Mouse (Mus musculus) cerebellum, adult (tissue): ENCODE measurements around the gene Gucy2c.
"Not testable (repeated sequence)": the region's sequence is repeated elsewhere in the genome, so short reads cannot be mapped to it uniquely, and the experiment has no call there.

ENCODE experiments used
- ATAC-seq: cut with Nextera tagmentation; 2 replicates; pipeline ENCODE4 v1.9.2; 2017; ENCODE audit warnings: mild to moderate bottlenecking, moderate library complexity, mixed read lengths; ENCODE audit not compliant: insufficient number of reproducible peaks, low FRiP score, low TSS enrichment

Gucy2c gene

DNA sequence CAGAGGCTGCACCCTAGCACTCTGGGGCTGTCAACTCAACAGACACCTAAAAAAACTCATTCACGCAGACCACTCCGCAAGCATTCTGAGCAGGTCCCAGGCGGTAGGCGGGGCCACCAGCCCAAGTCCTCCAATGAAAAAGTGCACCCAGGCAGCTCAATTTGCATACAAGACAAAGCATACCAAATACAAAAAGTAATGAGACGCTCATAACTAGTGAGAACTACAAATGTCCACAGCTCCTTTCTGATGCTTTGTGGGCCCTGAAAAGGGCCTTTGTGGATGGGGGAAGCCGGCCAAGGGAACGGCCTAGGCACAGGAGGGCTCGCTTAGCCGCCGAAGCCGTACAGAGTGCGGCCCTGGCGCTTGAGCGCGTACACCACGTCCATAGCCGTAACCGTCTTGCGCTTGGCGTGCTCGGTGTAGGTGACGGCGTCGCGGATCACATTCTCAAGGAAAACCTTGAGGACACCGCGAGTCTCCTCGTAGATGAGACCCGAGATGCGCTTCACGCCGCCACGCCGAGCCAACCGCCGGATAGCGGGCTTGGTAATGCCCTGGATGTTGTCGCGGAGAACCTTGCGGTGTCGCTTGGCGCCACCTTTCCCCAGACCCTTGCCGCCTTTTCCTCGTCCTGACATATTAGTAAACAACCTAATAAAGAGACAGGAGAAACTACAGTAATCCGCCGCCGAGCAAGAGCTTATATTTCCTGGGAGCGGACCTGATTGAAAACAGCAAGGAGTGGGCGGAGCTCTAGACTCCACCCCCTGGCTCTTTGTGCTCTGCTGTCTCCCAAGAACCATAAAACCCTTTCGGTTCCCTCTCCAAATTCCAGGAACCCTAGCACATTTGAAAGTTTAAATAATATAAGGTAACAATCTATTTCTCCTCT, 22.4 kb upstream of the Gucy2c start, which contains the start of gene Hist4h4:
Hist4h4 (minus strand) TSS at position 677 of the 895 bp plus-strand sequence.
- peak; percentile 70 for ATAC-seq

DNA sequence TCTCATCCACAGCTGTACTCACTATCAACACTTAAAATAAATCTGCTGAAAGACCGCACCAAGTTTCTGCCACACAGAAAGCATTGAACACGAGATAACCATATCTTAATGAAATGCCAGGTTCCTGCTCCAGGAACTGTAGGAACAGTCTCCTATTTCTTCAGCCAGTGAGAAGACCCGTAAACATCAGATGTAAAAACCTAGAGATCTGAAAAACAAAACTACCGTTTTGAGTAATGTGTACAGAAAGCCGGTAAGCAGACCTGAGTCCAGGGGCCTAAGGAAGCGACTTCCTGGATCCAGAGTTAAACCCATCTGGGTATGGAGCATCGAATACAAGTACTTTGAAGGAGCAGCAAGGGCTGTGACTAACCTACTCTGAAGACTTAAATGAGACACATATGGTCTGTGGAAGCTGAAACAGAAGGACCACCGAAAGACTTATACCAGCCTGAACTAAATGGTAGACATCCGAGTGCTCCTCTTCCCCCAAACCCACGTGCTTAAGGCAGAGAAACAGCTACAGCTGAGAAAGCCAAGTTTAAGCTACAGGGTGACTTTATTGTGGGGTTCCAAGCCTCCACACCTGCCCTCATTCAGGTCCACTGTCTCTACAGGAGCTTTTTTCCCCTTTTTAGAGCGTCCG, 21.7 kb upstream of the Gucy2c start:
- ATAC-seq = no peak

GRCm38 (mm10) chr6:136801274-136801673, 19.7 kb upstream of the Gucy2c start:
- ATAC-seq = no peak

GRCm38 (mm10) chr6:136800710-136801109, 19.1 kb upstream of the Gucy2c start:
- ATAC-seq = no peak

GRCm38 (mm10) chr6:136797874-136798693, 16.5 kb upstream of the Gucy2c start:
- not testable (repeated sequence) for ATAC-seq

DNA sequence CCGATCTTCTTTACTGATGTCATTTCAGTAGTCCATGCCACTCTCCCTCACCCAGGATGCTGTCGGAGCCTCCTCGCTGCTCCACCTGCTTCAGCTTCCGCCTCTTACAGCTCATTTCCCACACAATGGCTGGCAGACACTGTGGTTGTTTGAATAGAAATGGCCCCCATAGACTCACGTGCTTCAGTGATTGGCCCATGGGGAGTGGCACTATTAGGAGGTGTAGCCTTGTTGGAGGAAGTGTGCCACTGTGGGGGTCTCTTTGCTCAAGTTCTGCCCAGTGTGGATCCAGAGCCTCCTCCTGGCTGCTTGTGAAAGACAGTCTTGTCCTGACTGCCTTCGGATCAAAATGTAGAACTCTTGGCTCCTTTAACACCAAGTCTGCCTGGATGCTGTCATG, 14.3 kb upstream of the Gucy2c start:
- ATAC-seq = no peak

DNA sequence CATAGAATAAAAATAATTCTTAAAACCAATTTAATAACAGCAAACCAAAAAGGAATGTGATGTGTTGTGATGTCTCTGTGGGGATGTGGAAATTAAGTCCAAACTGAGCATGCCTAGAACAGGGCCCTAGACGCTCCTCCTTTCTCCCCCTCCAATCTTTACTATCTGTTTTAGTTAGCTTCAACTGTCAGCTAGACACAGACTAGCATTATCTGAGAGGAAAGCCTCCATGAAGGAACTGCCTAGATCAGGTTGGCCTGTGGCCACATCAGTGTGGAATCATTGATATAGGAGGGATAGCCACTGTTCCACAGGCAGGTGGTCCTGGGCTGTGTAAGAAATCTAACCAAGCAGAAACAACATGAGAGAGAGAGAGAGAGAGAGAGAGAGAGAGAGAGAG, 13.5 kb upstream of the Gucy2c start:
- no peak for ATAC-seq

DNA sequence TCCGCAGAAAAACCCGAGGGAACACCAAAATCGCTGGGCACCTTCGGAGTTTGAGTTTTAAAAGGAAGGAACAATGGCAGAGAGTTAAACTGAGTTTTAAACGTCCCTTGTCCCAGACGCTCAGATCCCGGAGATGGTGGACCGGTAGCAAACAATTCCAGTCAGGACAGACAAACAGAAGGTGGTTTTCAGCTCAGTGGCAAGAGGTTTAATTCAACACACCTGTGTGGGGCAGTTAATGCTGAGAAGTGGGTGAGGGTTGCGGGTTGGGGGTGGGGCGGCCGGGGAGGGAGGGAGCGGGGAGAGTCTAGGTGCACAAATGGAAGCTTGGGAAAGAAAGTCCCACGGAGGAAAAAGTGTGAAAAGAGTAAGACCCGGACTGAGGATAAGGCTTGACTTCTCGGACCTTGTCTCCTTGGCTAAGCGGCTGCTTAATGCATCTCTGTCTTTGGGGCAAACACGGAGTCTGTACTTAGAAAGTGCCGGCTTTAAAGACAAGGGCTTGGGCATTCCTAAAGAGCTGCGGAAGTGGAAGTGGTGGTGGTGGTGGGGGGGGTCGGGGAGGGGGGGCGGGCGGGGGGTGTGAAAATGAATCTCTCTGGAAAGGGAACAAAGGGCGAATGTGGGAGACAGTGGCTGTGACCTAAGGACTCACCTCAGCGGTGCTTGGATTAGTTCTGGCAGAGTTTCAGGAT, 12.4 kb upstream of the Gucy2c start:
- no peak for ATAC-seq

DNA sequence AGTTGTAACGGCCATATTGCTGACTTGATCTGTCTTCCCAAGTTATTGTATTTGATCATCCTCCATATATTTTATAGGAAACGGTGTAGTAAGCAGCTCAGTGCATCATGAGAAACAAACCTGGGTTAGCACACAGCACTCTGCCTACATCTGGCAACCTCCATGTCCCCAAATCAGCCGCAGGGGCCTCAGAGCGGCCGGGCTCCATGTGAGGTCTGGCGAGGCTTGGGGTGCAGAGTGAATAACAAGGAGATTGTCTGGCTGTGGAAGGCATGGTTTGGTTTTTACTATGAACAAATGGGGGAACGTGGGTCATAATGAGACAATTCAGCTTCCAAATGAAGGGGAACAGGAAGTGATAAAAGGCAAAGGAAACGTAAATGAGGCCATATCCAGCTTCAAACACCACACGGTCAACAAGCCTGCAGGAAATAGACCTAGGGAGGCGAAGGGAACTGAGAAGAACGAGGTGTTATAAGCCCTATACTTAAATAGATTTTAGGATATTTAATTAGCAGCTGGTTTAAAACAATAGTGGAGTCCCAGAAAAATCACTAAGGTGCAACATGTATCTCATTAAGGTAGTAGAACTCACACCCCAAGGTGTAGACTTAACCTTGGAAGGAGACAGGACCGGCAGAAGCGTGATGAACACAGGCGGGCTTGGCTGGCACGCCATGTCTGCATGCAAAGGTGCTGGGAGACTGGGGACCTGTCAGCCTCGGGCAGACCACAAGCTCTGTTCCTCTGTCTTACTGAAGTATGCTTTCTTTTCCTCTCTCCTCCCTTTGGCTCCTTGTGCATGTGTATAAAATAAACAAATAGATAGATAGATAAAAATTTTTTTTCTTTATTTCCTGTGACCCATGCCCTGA, 11.6 kb upstream of the Gucy2c start:
- ATAC-seq = no peak

GRCm38 (mm10) chr6:136789391-136789971, 7.9 kb upstream of the Gucy2c start:
- ATAC-seq = no peak

DNA sequence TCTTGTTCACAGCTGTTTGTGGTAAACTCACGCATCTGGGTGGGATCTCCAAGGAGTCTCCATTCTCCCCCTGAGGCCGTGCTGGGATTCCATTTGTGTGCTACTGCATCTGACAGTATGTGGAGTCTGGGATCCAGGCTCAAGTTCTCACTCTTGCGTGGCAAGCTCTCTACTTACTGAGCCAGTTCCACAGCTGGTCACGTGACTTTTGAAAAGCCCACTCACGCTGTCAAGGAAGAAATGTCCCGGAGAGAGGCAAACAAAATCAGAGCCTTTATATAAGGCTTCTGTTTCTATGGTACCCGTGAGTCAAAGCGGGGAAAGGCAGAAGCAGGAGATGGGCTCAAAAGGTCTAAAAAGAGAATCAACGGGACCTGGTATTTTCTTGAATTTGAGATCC, 1.2 kb upstream of the Gucy2c start:
- ATAC-seq = no peak

DNA sequence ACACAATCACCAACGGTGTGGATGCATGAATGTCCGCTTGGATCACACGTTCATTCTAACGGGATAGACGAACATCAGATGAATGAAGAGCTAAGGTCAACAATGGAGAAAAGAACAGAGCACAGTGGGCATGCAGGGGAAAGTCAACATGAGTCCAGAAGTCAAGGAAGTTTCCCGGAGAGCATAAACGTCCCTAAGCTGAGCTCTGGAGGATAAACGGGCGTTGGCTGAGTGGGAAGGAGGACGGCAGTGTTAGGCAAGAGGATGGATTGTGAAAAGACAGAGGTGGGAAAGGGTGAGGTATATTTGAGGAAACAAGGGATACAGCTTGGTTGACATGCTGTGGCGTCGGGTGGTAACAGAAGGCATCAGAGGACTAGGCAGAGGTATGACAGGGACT, 581 bp upstream of the Gucy2c start:
- ATAC-seq = no peak

GRCm38 (mm10) chr6:136776392-136776791, 5.2 kb downstream of the Gucy2c start:
- ATAC-seq = no peak

GRCm38 (mm10) chr6:136769859-136770258, 11.7 kb downstream of the Gucy2c start:
- ATAC-seq = no peak

DNA sequence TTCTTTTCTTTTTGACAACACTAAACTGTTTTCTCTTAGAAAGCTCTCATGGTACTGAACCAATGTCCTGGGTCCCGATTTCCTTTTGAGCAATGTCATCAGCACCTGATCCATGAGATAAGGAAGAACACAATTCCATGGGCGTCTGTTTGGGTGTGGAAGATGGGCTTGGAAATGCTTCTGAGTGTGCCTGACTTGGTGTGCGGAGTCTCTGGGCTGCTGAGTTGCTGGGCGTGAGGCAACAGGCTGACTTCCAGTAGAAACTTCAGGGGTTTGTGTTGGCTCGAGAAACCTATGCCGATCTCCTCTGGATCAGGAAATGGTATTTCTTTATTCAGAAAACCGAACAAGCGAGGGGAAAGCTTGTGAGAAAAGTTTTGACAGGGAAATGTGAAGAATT, 12.4 kb downstream of the Gucy2c start:
- no peak for ATAC-seq

- no peak for ATAC-seq
Observed at GRCm38 (mm10) chr6:136763912-136764311, 17.7 kb downstream of the Gucy2c start.

DNA sequence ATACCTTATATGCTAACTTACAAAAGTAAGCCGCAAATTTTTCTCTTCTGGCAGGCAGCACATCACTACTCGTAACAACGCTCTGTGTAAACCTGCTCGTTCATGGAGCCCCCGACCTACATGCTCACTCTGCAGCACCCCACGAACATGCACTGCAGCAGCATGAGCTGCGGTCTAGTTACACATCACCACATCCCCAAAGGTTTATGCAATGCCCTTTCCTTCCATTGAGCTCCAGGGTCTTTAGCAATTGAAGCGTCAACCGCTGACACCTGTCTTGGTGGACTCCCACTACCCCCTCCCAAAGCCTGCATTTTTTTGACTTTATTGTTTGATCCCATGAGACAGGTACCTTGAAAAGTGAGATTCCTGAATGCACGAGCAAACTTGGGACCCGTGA, 31.0 kb downstream of the Gucy2c start:
- no peak for ATAC-seq

DNA sequence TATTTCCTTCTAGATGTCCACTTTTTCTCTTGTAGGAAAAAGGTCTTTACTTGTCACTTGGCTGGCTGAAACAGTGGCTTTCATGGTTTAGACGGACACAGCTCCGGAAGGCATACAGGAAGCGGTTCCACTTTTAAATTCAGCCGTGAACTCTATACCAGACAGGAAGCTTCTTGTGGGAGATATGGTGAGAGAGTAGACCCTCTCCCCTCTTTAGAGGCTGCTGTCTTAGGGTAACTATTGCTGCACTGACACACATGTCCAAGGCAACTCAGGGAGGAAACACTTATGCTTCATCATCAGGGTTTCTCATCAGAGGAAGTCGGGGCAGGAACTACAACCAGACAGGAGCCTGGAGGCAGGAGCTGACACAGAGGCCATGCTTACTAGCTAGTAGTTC, 36.0 kb downstream of the Gucy2c start:
- no peak for ATAC-seq

DNA sequence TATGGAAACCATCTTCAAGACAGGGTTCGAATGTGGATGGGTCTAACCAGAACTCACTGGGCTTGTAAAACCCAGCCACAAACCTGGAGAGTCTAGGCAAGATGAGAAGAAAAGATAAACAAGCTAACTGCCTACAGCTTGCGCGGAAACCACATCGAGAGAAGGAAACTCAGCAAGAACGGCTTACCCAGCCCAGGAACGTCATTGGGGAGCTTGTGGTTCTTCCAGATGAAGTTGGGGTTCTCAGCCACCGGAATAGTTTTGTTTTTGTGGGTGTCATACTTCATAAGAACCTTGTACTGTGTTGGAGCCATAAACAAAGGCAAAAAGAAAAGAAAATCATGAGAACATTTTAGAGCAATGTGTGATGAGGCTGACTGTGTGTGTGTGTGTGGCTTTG, 37.8 kb downstream of the Gucy2c start:
- no peak for ATAC-seq
